Mouse (Mus musculus) lung, postnatal 36 days (tissue): ENCODE measurements around the gene Sec14l2.
"Not testable (repeated sequence)": the region's sequence is repeated elsewhere in the genome, so short reads cannot be mapped to it uniquely, and the experiment has no call there.

Experiments
- DNase-seq: peaks from one replicate; pipeline ENCODE4 v3.0.0; 2022; ENCODE audit warnings: mixed read lengths

Gene Sec14l2

GRCm38 (mm10) chr11:4128461-4128860 lies 5.2 kb upstream of the Sec14l2 start:
- not testable (repeated sequence) for DNase-seq

GRCm38 (mm10) chr11:4127059-4127458 lies 3.8 kb upstream of the Sec14l2 start:
- DNase-seq: no peak

DNA sequence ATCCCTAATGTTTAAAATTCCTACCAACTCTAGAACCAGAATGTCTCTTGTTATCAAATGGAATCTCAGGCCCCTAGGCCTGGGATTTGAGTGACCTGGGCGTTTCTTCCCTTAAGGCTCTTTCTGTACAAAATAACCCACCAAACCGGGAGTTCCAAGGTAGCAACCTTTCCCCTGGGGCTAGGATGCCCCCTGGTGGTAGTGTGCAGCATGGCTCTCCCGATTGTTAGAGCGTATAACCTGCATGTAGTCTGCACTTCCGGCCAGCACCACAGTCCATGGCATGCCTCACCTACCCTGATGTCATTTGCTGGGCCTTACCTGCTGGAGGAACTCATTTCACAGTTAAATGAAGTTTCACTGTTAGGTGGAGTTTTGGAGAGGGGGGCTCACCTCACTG lies 707 bp upstream of the Sec14l2 start:
- DNase-seq: peak; percentile 77

GRCm38 (mm10) chr11:4122226-4122625 lies 989 bp downstream of the Sec14l2 start:
- peak; percentile 57 for DNase-seq

GRCm38 (mm10) chr11:4121691-4122090 lies 1.5 kb downstream of the Sec14l2 start:
- DNase-seq: no peak

GRCm38 (mm10) chr11:4119635-4120034 lies 3.6 kb downstream of the Sec14l2 start:
- no peak for DNase-seq

GRCm38 (mm10) chr11:4118081-4118921 lies 4.9 kb downstream of the Sec14l2 start:
- peak; percentile 90 for DNase-seq

DNA sequence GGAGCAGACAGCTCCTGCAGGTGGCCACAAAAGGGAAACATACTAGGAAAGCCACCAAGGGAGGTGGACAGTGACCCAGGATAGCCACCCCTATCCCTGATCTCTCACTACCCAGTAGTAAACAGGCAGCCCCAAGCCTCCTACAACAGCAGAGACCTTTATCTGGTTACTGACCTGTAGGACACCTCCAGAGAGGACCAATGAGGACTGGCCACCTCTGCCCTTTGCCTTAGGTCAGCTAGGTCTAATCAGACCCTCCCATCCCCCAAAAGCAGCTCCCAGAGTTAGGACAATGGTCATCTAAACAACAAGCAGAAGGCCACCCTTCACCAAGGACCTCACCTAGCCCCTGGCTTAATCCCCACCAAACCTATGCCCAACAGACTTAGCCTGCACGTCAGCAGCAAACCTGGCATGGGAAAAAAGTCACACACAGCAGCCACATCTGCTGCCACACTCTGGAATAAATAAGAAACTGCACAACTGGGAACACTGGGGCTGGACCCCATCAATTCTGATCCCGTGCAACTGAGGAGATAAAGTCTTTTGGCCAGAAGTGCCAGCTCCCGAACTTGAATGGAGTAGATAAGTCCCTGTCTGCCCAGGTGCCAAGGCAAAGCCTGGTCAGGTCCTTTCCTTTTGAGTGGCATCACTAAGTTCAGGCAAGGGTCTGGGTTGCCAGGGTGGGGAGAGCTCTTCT lies 5.7 kb downstream of the Sec14l2 start:
- DNase-seq: no peak

DNA sequence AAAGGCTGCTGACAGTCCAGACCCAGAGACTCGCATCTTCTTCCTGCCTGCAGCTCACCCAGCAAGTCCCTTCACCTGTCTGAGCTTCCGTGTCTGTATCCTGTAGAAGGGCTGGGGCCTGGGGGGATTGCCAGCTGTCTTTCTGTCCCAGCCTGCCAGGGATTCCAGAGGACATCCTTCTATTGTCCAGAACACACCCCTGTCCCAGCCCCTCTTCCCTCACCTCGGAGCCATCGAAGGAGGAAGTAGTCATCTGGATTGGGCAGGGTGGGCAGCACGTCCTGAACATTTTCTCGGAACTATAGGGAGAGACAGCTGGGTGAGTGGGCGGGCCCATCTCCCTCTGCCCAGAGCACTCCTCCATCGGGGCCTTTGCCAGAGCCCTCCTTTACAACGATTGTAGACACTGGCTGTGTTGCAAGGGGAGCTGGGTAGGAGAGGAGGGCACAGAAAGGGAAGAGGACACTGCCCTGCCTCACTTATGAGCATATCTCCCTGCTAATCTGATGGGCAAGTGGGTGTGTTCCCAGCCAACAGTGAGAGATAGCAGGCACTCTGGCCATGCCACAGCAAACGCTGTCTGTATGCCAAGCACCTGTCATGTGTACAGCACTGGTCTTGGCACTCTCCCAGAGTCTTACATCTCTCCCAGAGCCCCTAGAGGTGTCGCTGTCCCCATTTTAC lies 6.6 kb downstream of the Sec14l2 start:
- no peak for DNase-seq

DNA sequence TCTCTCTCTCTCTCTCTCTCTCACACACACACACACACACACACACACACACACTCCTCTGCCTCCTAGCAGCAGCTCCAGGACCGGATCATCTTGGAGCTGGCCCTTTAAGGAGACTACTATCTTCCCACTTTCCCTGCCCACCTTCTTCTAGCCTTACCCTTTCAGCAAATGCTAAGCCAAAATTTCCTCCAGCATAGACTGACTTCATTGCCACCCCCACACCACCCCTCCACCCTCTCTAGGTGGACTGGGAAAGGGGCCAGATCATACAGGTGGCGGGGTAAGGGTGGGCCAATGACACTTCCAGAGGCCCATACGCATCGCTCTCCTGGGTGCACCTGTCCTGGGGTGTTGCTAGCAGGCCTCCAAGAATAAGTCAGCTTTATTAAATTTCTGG lies 7.8 kb downstream of the Sec14l2 start:
- no peak for DNase-seq

DNA sequence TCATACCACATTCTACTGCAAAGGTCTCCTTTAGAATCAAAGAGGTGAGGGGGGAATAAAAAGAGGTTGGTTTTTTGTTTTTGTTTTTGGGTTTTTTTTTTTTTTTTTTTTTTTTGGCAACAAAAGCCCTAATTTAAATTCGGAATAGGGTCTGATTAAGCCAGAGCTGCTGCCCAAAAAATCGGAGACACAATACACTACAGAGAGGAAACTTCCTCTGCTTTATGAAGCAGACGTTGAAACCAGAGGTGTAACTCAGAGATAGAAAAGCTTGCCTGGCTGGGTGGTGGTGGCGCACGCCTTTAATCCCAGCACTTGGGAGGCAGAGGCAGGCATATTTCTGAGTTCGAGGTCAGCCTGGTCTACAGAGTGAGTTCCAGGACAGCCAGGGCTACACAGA lies 8.7 kb downstream of the Sec14l2 start:
- DNase-seq: not testable (repeated sequence)

GRCm38 (mm10) chr11:4113970-4114369 lies 9.2 kb downstream of the Sec14l2 start:
- DNase-seq: no peak

GRCm38 (mm10) chr11:4113496-4113895 lies 9.7 kb downstream of the Sec14l2 start:
- DNase-seq: no peak

GRCm38 (mm10) chr11:4112861-4113260 lies 10.4 kb downstream of the Sec14l2 start:
- DNase-seq: no peak

- DNase-seq: no peak
These were observed 11.2 kb downstream of the Sec14l2 start for GRCm38 (mm10) chr11:4112033-4112432.

GRCm38 (mm10) chr11:4108691-4109090 lies 14.5 kb downstream of the Sec14l2 start:
- DNase-seq: no peak

- not testable (repeated sequence) for DNase-seq
These were observed 15.3 kb downstream of the Sec14l2 start for GRCm38 (mm10) chr11:4107901-4108300.

GRCm38 (mm10) chr11:4105444-4105843 lies 17.8 kb downstream of the Sec14l2 start:
- no peak for DNase-seq

DNA sequence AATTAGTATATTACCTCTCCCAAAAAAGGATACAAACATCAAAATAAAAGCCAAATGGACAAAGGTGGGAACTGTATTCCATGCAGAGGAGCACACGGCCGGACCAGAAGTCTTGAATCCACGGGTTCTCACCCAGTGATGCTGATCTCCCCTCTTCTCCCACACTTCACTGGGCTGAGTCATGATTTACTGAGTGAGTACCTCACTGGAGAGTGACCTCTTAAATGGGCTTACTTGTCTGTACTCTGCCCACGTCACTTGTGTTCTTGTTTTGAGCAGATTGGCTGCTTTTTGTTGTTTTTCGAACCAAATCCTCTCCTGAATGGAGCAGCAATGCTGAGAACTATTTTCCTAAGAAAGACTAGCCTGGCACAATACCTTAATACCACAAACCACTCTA lies 18.2 kb downstream of the Sec14l2 start:
- DNase-seq: no peak

DNA sequence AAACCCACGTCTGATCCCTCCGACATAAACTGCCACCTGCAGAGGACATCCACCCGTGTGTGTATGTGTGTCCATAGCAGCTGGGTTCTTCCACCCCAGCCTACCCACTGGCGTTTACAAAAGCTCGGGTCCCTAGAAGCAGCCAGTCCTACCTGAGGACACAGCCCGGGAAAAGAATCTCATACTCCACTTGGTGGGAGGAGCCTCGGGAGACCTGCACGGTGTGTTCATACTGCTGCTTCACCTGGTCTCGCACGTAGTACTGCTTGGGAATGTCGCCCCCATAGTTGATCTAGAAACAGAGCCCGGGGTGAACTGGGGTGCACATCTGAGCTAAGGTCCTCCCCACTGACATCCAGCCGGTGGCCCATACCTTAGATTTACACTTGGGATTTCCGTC lies 19.7 kb downstream of the Sec14l2 start:
- no peak for DNase-seq

DNA sequence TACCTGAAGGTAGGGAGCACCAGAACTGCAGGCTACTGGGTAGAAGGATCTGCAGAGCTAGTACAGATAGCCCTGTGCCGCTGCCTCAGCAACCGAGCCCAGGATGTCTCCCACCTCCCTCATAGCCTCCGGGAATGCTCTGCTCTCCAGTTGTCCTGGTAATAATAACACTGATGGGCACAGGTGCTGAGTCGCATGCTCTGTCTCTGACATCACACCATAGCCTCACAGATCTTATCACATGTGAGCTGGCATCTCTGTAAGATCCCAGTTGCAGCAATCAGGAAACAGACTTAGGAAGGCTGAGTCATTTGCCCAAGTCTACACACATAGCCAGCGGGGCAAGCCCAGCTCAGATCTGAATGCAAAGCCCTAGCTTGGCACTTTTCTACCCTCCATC lies 21.4 kb downstream of the Sec14l2 start:
- no peak for DNase-seq

GRCm38 (mm10) chr11:4099447-4099846 lies 23.8 kb downstream of the Sec14l2 start:
- no peak for DNase-seq

DNA sequence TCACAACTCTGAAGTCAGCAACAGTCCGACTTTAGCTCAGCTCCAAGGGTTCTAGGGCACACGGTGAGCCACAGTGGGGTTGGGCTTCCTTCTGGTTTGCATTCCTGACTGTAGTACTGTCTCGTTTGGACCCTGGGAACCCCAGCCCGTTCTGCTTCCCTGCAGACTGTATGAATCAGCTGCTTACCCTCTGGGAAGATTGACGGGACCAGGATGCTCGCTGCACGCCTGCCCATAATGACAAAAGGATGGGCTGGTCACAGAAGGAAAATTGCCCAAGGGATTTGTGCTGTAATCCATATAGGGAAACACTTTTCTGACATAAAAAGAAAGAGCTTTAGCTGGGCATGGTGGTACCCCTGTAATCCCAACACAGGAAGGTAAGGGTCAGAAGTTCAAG lies 24.4 kb downstream of the Sec14l2 start:
- no peak for DNase-seq

DNA sequence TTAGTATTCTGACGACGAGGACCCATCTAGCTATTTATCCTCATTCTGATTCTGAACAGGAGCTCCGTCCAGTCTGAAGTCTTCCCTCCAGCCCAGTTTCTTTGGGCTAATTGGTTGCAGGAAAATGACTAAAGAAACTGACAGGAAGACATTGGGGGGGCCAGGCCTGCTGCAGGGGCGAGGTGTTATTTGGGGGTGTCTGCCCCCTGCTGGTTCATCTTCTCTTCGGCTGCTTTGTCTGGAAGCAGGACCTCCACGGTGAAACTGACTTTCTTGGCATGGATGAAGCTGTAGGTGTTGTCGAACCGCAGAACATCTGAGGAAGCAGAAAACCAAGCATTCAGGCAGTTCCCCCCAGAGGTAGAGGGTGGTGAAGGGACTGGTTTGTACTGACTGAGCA lies 25.1 kb downstream of the Sec14l2 start:
- DNase-seq: no peak
